Mouse (Mus musculus) monocyte, adult 5-6 weeks (primary cell): ENCODE results near the gene Magea3. TPM values are rescaled to one million over a fixed set of nuclear protein-coding genes. Genes with fewer than 3 reads are reported as not detected.
"Not testable (repeated sequence)": the region's sequence is repeated elsewhere in the genome, so short reads cannot be mapped to it uniquely, and the experiment has no call there.

Source experiments
- ATAC-seq: fragments of 153-309, 156-312 bp; replicated peaks from 2 replicates; pipeline ENCODE4 v1.8.0; 2017; ENCODE audit warnings: mild to moderate bottlenecking; ENCODE audit not compliant: low TSS enrichment, insufficient number of reproducible peaks, severe bottlenecking, poor library complexity, low FRiP score
- total RNA-seq: library from RNA; stranded (forward); fragments of 200-1000, 200-491, 200-594 nt; gene quantifications from 3 replicates; pipeline ENCODE4 v1.2.3, GENCODE M21; 2017

Gene Magea3
- not detected in 3 replicates for total RNA-seq

- not testable (repeated sequence) for ATAC-seq
These were observed at the start of gene Magea3 for GRCm38 (mm10) chrX:154949405-154949804. Gene Magea3, minus strand, starts transcription at chrX:154949505.

GRCm38 (mm10) chrX:154995750-154996149 lies 46.4 kb upstream of the Magea3 start, which contains the start of gene Magea8:
Gene Magea8, minus strand, starts transcription at chrX:154995850.
- ATAC-seq, result not testable (repeated sequence)

DNA sequence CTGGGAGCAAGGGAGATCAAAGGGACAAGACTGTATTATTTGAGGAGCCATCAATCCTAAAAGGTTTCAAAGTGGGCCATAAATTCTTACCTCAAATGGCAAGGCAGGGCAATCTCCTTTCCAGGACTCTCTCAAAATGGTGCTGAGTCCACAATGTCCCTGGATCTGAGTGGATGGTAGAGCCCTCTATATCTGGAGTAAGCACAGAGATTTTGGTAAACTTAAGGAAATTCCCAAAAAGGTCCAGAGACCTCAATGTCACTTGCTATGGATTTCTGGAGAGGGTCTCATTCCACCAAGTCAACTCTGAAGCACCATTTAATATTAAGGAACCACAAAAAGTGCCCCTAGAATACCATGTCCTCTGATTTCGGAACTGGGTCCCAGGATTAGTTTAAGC lies 13.4 kb downstream of the Magea3 start, which contains the start of gene Magea6:
Gene Magea6, minus strand, starts transcription at position 101 of the 400 bp plus-strand sequence.
- not testable (repeated sequence) for ATAC-seq

Other genes with a start within 250 kb of the Magea3 start
- not detected in 3 replicates for gene Cldn34b1, start 59.2 kb downstream of the Magea3 start, total RNA-seq
- gene Magea6, start 13.5 kb downstream of the Magea3 start, total RNA-seq, result not detected in 3 replicates
- not detected in 3 replicates for gene Magea8, start 46.3 kb upstream of the Magea3 start, total RNA-seq
- not detected in 3 replicates for gene Magea5, start 113.6 kb upstream of the Magea3 start, total RNA-seq
- gene Magea1, start 140.3 kb upstream of the Magea3 start, total RNA-seq, result not detected in 3 replicates
- not detected in 3 replicates for gene Magea2, start 144.2 kb upstream of the Magea3 start, total RNA-seq
- not detected in 3 replicates for gene Cldn34b2, start 178.9 kb upstream of the Magea3 start, total RNA-seq